Mouse (Mus musculus) forebrain, embryonic 16.5 days (tissue): ENCODE measurements around the gene Txnrd1. TPM values are rescaled to one million over a fixed set of nuclear protein-coding genes. Genes with fewer than 3 reads are reported as not detected.

ENCODE experiments used
- polyA plus RNA-seq: library from polyadenylated mRNA; unstranded; fragments of >200 nt; fragmentation: Nextera tagmentation; extraction: Ambion mirVana; gene quantifications from 2 replicates; pipeline ENCODE4 v1.2.1, GENCODE M21; 2015

Txnrd1 gene
- polyA plus RNA-seq, 1 experiment from 2014 or later: 157 TPM

Other genes starting within 250 kb of the Txnrd1 start
- gene 1190007I07Rik, start 210.7 kb upstream of the Txnrd1 start, polyA plus RNA-seq: 30.5 and 35.9 TPM in 2 replicates
- gene Tdg, start 204.1 kb upstream of the Txnrd1 start, polyA plus RNA-seq: 219 and 244 TPM in 2 replicates
- 3.1 TPM in 2 replicates for gene Glt8d2, start 143.3 kb upstream of the Txnrd1 start, polyA plus RNA-seq
- 54.6 and 59.7 TPM in 2 replicates for gene Hcfc2, start 137.8 kb upstream of the Txnrd1 start, polyA plus RNA-seq
- gene Nfyb, start 69.8 kb upstream of the Txnrd1 start, polyA plus RNA-seq: 60.1 and 72.9 TPM in 2 replicates
- 0.37 TPM in 2 replicates for gene Eid3, start 32.7 kb downstream of the Txnrd1 start, polyA plus RNA-seq
- gene Chst11, start 151.5 kb downstream of the Txnrd1 start, polyA plus RNA-seq: 3.4 TPM in 2 replicates